Mouse (Mus musculus) brain, embryonic 18.5 days (tissue): ENCODE results near the gene Ing2.

ENCODE experiments used
- DNase-seq: peaks from one replicate; pipeline ENCODE4 v3.0.0-alpha.2; 2012; ENCODE audit warnings: low read depth, low spot score

Ing2 gene

DNA sequence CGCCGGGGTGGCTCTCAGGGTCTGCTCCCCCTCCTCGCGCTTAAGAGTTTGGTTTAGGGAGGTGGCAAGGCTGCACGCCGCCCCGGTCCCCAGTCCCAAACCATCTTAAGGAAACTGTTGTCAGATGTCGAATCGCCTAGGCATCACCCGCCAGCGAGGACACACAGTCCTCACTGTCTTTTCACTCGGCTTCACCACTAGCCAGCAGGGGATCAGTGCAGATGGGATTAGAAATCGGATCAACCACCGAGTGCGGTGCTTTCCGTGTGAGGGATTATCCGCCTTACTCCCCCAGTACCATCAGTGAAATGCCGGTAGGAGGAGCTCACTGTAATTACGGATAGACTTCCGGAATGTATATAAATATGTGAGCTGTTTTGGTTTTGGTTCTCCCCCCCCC lies 430 bp upstream of the Ing2 start:
- peak; percentile 20 for DNase-seq

DNA sequence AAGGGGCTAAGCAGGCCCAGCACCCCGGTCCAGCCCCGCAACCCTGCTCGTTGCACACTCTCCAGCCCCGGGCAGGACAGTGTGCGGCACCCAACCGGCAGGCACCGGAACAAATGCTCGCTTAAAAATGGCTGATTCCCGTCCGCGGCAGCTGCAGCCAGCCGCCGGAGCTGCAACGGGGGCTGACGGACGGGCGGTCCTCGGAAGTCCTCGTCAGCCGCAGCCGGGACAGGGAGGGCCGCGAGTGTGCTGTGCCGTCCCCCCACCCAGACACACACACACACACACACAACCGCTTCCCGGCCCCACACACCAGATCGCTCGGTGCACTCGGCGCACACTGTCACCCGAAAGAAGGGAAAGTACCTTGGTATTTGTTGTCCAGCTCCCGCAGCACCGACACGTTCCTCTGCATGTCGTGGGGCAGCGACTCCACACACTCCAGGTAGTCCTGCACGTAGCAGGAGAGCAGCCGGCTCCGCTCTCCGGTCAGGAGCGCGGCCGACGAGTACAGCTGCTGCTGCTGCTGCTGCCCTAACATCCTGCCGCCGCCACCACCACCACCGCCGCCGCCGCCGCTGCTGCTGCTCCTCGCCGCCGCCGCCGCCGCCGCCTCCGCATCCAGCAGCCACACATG lies 1.1 kb downstream of the Ing2 start:
- DNase-seq: no peak

- DNase-seq: peak; percentile 42
Measured at GRCm38 (mm10) chr8:47673317-47674139, 1.8 kb downstream of the Ing2 start.

DNA sequence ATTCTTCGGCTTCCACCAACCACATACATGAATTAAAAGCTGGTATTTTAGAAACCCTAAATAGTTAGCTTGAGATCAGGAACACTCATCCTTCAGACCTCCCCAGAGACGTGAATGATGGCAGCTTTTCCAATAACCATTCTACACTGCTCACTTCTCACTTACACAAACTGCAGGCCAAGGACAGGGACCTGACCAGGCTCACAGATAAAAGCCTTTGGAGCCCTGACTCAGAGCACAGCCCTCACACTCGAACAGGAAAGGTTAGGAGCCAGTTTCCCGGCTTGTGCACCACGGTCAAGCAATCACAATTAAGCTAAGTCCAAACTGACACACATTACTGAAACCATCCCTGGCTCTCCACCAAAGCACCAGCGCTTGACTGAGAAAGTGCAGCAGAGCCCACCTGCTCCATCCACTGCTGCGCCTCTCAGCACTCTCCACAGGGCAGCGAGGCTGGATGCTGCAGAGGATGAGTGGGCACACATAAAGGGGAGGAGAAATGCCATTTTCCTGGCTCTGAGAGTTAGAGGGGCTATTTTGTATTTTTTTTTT lies 11.0 kb downstream of the Ing2 start:
- DNase-seq: no peak

DNA sequence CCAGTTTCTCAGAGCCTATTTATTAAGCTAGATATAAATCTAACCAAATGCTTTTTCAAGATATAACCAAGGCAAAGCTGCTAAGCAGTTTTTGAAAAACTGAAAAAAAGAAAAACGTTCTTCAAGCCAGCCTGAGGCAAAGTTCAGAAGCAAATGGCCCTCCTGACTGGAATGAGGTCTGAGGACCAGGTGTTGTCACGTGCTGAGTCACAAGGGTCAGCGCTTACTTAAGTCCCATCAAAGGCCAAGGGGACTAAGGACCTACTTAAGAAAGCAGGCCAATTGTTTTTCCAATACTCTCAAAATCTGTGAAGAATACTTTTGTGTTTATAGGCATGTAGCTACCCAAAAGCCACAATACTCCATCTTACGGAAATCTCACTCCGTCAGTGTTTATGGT lies 12.2 kb downstream of the Ing2 start:
- no peak for DNase-seq

DNA sequence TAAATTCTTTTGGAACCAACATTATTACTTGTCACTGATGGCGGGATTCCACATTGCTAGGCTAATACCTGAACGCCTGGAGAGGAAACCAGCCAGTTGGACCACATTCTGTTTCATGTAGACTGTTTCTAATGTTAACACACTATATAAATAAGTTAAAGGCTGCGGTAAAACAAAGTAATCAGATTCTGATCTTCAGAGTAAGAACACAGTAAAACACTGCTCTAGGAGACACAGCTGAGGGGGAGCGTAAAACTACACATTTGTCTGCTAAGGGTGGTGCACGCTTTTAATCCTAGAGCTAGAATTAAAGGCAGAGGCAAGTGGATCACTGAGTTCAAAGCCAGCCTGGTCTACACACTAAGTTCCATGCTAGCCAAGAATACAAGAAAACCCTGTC lies 12.6 kb downstream of the Ing2 start:
- DNase-seq: no peak

GRCm38 (mm10) chr8:47660394-47660793 lies 15.0 kb downstream of the Ing2 start:
- no peak for DNase-seq

- no peak for DNase-seq
Measured at GRCm38 (mm10) chr8:47659463-47659862, 15.9 kb downstream of the Ing2 start.

GRCm38 (mm10) chr8:47654406-47654805 lies 20.9 kb downstream of the Ing2 start:
- no peak for DNase-seq

- no peak for DNase-seq
Measured at GRCm38 (mm10) chr8:47652737-47653076, 22.6 kb downstream of the Ing2 start.

- DNase-seq: no peak
Measured at GRCm38 (mm10) chr8:47651913-47652736, 23.2 kb downstream of the Ing2 start.

- DNase-seq: no peak
Measured at GRCm38 (mm10) chr8:47650853-47651252, 24.5 kb downstream of the Ing2 start.

- DNase-seq: no peak
Measured at GRCm38 (mm10) chr8:47649551-47649950, 25.8 kb downstream of the Ing2 start.

DNA sequence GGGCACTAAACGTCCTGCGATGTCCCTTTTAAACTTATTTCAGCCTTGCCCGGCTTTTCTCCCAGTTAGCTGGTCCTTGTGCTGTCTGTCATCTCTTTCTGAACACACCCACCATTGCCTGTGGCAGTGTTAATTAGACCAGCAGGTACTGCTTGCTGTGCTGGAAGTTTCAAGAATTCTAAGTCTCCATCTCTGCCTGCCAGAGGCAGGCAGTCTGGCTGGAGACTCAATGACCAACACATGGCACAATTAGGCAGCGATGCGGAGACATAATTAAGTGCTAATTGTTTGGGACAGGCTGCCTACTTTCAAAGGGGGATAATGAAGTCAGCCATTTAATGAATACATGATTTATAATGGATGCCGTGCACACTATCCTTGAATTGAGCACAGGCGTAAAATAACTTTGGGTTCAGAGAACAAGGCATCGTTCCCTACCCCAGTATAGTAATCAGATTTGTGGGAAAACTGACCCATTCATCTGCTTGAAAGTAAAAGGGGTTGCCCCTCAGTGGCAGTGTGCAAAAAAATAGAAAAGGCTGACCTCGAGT lies 32.8 kb downstream of the Ing2 start:
- DNase-seq: peak; percentile 20

- DNase-seq: no peak
Measured at GRCm38 (mm10) chr8:47637152-47637551, 38.2 kb downstream of the Ing2 start.

GRCm38 (mm10) chr8:47636032-47636431 lies 39.3 kb downstream of the Ing2 start:
- DNase-seq: no peak

- no peak for DNase-seq
Measured at GRCm38 (mm10) chr8:47634791-47635341, 40.5 kb downstream of the Ing2 start.

DNA sequence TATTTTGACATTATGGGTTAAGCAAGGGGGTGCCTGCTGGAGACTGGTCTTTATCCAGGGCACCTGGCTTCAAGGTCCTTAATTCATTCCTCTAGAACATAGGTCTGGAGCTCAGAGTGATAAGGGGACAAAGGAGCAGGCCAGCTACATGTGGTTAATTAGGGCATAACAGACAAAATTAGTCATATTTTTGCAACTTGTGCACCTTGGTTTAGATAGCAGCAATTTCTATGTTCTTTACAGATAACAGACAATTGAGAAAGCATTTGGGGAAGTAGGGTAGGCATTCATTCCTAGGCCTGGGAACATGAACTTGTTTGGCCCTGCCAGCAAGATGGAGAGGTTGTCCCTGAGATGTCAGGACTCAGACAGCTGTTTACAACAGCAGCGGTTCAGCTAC lies 54.2 kb downstream of the Ing2 start:
- DNase-seq: no peak
